Mouse (Mus musculus) colon, adult 2 months (tissue): ENCODE data around the gene Idua. TPM values are rescaled to one million over a fixed set of nuclear protein-coding genes. Genes with fewer than 3 reads are reported as not detected.

Experiments used
- polyA plus RNA-seq: library from polyadenylated mRNA; depleted of rRNA; stranded (reverse); fragments of >200 nt; gene quantifications from 2 replicates; pipeline ENCODE4 v1.2.3, GENCODE M21; 2012; rRNA removed

Idua gene
- 21.5 and 23.5 TPM in 2 replicates for polyA plus RNA-seq

DNA sequence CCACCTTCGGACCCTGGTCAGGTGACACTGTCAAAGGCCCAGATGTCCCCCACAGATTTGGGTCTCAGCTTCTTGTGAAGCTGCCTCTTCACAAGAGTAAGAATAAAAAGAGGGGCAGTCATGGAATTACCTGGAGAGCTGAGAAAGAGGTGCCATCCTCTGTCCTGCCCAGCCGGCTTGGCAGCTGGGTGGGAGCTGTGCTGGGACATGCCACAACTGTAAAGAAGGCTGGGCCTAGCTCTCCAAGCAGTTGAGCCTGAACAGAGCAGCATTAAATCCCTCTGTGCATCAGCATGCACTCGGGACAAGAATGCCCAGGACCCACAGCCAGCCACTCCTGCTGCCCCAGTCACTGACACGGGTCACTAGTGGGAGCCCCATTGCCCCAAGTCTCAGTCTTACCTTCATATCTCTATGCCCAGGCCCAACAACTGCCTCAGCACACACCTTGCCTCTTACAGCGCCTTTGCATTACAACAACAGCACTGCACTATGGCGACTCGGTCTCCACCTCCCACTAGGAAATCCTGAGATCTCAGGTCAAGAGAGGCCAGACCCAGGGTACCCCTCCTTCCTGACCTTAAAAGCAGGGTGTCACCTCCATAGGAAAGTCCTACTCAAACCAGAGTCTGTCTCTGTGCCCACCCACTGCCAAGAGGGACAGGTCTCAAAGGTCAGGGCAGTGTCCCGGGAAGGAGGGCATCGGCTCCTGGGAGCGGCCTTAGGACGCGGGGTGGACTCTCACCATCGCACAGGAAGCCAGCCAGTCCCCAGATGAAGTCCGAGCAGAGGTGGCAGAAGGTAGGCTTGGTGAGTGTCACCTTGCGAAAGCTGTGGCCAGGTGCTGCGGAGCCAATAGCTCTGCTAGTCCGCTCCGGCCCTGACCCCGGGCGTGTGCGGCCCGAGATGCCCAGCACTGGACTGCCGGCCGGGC, at the start of gene Idua:
Gene Idua, plus strand, starts transcription at position 634 of the 934 bp plus-strand sequence.

DNA sequence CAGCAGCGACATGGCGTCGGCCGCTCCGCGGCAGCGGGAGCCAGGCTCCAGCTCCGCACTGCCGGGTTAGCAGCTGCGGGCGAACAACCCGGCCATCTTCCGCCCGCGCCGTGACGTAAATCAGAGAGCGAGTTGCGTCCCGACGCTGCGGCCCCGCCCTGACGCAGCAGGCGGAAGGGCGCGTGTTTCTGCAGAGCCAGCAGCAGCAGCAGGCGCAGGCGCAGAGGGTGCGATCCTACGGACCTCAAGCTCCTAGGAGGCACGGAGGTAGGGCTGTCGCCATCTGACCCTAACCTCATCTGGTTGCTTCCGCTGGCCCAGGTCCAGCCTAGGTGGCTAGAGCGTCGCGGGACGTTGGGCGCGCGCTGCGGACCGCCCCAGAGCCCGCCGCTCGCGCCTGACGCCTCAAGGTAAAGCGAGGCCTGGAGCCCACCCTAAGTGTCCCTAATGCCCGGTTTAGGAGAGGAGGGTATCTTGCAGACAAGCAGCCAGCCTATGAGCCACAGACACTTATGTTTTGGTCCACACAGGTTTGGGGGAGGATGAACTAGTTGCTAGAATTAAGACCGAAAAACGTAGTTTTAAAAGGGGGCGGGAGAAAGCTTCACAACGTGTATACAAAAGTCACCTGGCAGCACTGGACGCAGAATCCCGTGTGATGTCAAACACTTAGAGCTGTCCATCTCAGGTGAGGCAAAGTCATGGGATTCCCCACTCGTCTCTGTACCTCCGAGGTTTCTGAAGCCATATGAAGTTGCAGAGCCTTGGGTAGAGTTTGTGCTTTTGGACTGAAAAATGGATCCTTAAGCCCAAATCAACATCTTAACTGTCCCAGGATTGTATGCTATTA, 30.3 kb upstream of the Idua start, which contains the start of the genes Gak and Tmem175:
Gene Gak, minus strand, starts transcription at position 122 of the 850 bp plus-strand sequence.
Gene Tmem175, plus strand, starts transcription at position 137 of the 850 bp plus-strand sequence.

DNA sequence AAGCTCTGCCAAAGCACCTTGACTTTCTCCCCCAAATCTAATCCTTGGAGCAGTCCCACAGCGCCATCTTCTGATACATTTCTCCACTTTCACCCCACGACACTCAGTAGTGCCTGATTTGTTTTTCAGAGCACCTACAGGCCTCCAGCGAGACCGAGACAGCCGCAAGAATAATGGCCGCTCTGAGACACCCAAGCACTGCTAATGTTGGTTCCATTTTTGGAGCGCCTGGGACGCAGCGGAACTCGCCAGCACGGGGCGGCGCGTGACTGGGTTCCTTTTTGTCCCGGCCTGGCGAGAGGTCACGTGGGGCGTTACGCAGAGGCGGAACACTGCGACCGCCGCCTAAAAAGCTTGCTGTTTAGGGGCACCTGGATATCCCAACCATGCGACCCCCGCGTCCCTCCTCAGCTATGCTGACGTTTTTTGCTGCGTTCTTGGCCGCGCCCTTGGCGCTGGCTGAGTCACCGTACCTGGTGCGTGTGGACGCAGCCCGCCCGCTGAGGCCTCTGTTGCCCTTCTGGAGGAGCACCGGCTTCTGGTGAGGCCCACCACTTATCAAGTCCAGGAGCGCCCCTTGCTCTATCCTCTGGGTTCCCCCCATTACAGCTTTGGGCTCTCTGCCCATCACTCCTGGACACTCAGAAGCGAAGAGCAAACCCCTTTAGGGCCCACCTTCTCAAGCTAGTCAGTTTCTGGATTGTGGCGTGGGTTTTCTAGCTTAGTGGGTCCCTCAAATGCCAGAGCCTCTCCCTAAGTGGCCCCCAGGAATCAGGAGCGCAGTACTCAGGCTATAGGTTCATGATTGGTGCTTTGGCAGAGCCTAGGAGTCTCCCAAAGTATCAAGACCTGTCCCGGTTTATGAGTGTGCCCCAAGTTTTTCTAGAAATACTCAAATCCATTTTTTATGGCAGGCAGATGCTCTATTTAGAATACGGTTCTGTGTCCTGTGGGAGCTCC, 9.1 kb downstream of the Idua start, which contains the start of gene Dgkq:
Gene Dgkq, minus strand, starts transcription at position 696 of the 960 bp plus-strand sequence.

DNA sequence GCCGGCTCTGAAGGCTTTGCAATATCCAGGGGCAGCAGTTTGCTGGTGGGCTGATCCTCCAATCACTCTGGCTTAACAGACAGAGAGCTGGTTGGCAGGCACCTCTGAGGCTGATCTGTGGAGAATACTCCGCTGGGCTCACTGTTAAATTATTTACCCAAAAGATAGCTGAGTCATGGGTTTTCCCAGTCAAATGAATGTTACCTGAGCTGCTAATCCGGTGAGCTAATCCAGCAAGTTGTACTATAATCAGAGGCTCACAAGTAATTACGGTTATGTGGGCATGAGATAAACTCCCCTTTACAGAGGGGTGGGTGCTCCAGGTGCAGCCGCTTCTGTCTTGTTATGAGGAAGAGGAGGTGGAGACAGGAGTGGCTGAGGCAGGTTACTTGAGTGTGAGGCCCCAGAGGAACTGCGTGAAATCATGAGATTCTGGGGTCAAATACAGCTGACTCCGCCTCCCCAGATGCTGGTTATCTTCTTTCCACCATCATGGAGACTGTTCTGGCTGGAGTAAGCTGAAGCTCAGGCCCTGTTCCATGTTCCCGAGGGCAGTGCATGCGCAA, 15.2 kb downstream of the Idua start, which contains the start of gene Slc26a1:
Gene Slc26a1, minus strand, starts transcription at position 319 of the 566 bp plus-strand sequence.

DNA sequence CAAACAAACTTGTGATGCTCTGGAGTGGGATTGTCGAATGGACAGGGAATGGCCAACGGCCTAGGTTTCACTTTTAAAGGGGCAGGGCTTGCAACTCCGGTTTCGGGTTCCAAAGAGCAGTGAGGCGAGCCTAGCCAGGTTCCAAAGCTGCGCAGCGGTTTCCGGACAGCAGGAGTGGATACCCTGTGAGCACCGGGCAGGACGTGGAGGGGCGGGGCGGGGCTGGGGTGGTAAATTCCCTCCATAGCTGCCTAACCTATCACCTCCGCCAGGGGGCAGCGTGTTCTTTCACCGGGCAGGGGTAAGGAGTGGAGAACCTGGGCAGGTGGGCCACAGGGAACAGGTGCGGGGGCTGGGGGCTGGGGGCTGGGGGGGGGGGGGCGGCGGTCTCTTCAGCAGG, 32.1 kb downstream of the Idua start, which contains the start of gene Fgfrl1:
Gene Fgfrl1, plus strand, starts transcription at position 112 of the 400 bp plus-strand sequence.

Other genes starting within 250 kb of the Idua start
- 56.9 and 60.5 TPM in 2 replicates for gene Atp5k, start 225.9 kb upstream of the Idua start, polyA plus RNA-seq
- gene Mfsd7a, start 211.4 kb upstream of the Idua start, polyA plus RNA-seq: 18.9 and 22.7 TPM in 2 replicates
- gene Pcgf3, start 199.1 kb upstream of the Idua start, polyA plus RNA-seq: 8.4 and 8.8 TPM in 2 replicates
- 0.57 and 1.0 TPM in 2 replicates for gene Cplx1, start 110.3 kb upstream of the Idua start, polyA plus RNA-seq
- gene Gak, start 30.6 kb upstream of the Idua start, polyA plus RNA-seq: 143 and 144 TPM in 2 replicates
- 25.3 and 35.8 TPM in 2 replicates for gene Tmem175, start 30.6 kb upstream of the Idua start, polyA plus RNA-seq
- 42.2 and 43.3 TPM in 2 replicates for gene Dgkq, start 9.3 kb downstream of the Idua start, polyA plus RNA-seq
- 0.05 and 0.29 TPM in 2 replicates for gene Slc26a1, start 15.2 kb downstream of the Idua start, polyA plus RNA-seq
- 39.2 and 40.7 TPM in 2 replicates for gene Fgfrl1, start 32.1 kb downstream of the Idua start, polyA plus RNA-seq
- 4.5 and 5.0 TPM in 2 replicates for gene Rnf212, start 114.7 kb downstream of the Idua start, polyA plus RNA-seq
- gene Tmed11, start 135.0 kb downstream of the Idua start, polyA plus RNA-seq: 0.22 TPM in 1 of 2 replicates, not detected in the other
- not detected in 2 replicates for gene Vmn2r8, start 148.5 kb downstream of the Idua start, polyA plus RNA-seq
- not detected in 2 replicates for gene Vmn2r9, start 192.3 kb downstream of the Idua start, polyA plus RNA-seq